Mouse (Mus musculus): ENCODE results near the gene Cyp26a1. TPM values are rescaled to one million over a fixed set of nuclear protein-coding genes. Genes with fewer than 3 reads are reported as not detected.

Gene Cyp26a1
- 0.87 TPM in 1 of 3 replicates, not detected in the others for total RNA-seq (2017)

DNA sequence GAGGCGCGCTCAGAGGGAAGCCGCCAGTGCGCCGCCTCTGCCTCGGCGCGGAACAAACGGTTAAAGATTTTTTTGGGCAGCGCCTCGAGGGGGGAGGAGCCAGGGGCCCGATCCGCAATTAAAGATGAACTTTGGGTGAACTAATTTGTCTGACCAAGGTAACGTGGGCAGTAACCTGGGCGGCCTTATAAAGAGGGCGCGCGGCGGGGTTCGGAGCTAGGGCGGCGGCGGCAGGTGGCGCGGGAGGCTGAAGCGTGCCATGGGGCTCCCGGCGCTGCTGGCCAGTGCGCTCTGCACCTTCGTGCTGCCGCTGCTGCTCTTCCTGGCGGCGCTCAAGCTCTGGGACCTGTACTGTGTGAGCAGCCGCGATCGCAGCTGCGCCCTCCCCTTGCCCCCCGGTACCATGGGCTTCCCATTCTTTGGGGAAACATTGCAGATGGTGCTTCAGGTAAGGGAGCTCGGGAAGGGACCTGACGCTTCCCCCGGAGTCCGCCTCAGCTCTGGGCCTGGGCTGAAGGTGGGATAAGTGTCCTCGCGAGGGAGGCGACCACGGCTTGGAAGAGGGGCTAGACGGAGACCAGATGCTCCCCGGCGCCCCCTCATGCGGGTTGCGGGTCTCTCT lies at the start of gene Cyp26a1:
TSS of gene Cyp26a1 (plus strand) at position 148 of the 622 bp plus-strand sequence.
- ATAC-seq (replicated peaks; ENCODE audit: insufficient number of reproducible peaks, low FRiP score, low TSS enrichment, poor library complexity, severe bottlenecking), result no peak

DNA sequence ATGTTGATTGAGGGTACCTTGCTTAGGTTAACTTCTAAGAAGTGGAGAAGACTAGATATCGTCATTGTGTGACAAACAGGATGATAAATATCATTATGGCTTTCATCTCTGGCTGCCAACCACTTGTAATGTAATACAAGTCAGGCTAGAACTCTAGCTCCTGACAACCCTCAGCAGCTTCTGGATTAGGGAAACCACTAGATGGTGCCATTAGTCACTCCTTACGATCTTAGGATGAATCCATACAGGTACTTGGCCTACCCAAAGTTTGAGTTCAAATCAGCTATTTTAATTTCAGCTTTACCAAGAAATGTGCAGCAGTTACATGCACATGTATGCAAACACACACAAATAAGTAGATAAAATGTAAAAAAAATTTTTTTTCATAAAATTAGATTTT lies 49.6 kb upstream of the Cyp26a1 start:
- ATAC-seq (replicated peaks; ENCODE audit: insufficient number of reproducible peaks, low FRiP score, low TSS enrichment, poor library complexity, severe bottlenecking), result no peak

DNA sequence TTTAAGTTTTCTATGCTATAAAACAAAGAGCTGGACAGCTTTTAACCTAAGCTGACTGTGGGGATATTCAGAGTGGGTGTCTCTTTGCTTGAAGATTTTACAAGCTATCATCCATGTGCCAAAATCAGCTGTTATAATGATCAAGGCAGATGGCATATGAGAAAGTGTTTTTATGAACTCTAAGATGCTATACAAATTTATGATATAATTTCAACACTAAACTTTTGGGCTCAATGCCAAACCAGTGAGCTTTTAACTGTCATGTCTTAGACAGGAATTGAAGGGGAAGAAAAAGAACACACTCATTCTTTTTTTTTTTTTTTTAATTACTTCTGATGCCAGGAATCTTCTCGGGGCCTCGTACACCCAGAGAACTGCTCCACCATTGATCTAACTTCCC lies 47.1 kb upstream of the Cyp26a1 start:
- no peak for ATAC-seq (replicated peaks; ENCODE audit: insufficient number of reproducible peaks, low FRiP score, low TSS enrichment, poor library complexity, severe bottlenecking)

DNA sequence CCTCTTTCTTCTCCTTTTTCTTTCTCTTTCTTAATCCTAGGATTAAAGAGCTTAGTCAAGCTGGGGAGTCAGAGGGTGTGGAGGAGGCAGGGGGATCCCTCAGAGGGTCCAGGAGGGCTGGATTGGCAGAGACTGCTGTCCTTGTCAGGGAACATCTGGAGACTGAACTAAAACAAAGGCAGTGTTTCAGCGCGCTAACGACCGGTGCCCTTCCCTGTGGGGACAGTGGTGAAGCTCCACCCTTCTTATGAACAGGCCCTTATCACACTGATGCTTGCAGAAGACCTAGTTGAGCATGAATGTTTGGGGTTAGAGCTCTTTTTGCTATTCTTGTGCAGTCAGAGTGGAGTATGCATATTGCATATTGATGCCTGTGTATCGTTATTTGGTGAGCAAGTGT lies 43.6 kb upstream of the Cyp26a1 start:
- no peak for ATAC-seq (replicated peaks; ENCODE audit: insufficient number of reproducible peaks, low FRiP score, low TSS enrichment, poor library complexity, severe bottlenecking)

DNA sequence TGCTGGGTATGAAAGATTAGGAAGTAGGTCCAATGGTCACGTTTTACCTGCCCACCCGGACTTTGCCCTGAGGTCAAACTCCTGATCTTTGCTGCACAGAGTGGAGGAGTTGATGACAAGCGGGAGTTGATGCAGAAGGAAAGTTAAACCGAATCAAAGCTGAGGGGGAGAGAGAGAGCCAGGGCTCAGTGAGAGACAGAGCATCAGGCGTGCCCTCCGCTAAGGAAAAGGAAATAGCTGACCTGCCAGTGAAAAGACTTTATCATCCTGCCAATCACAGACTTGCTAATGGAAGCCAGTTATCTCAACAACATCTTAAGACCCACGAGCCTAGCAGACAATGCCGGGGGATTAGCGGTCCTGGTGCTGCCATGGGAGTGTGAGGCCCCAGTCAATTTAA lies 41.2 kb upstream of the Cyp26a1 start:
- ATAC-seq (replicated peaks; ENCODE audit: insufficient number of reproducible peaks, low FRiP score, low TSS enrichment, poor library complexity, severe bottlenecking), result no peak

DNA sequence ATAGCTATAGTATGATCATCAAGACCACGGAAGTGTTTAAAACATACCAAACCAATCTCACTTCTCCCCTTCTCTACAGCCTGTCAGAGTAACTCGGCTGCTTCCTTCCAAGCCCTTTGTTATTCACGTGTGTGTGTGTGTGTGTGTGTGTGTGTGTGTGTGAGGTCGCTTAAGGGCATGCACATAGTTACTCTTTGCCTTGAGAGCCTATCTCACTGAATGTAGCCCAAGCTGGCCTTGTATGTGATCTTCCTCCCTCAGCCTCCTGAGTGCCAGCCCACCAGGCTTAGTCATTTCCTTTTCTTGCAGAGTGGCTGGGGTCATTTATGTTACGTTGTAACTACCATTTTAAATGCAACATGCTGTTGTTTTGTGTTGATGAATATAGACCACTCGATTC lies 32.3 kb upstream of the Cyp26a1 start:
- no peak for ATAC-seq (replicated peaks; ENCODE audit: insufficient number of reproducible peaks, low FRiP score, low TSS enrichment, poor library complexity, severe bottlenecking)

DNA sequence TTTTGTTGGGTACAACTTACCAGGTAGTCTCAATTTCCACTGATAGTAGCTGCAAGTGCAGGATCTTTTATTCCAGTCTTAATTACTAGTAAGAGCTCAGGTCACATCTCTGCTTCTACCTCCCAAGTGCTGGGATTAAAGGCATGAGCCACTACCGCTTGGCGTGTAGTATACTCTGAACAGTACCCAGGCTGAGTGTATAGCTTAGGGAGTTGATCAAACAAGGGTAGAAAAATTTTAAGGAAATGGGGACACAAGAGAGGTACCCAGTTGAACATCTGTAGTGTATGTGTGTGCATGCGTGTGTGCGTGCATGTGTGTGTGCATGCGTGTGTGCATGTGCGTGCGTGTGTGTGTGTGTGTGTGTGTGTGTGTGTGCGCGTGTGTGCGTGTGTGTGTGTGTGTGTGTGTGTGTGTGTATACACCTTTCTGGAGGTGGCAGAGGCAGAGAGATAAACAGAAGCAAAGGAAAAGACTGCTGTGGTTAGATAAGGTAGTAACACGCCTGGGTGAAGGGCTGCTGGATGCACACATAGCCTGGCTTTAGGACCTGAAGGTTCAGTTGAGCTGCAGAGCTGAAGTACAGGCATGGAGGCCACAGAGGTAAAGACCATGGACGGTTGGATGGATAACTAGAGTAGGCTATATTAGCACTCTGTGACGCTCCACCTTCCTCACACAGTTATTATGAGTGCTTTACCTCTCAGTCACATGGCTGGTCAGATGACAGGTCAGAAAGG lies 29.6 kb upstream of the Cyp26a1 start:
- ATAC-seq (replicated peaks; ENCODE audit: insufficient number of reproducible peaks, low FRiP score, low TSS enrichment, poor library complexity, severe bottlenecking), result no peak

DNA sequence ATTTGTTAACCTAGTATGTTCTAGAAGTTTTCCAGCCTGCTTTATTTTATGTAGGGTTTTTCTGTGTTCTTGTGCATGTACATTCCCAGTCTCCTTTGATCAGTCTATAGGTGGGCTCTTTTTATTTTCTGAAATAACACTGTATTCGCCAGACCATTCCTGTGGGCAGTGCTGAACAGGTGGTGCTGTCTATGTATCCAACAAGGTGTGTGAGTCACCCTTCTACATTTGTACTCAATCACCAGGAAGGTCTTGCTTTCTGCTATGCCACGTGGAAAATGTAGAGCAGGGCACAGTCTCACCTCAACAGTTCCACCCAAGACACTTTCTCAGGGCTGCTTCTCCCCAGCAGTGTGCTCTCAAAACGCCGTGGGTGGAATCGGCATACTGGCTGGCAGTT lies 28.9 kb upstream of the Cyp26a1 start:
- ATAC-seq (replicated peaks; ENCODE audit: insufficient number of reproducible peaks, low FRiP score, low TSS enrichment, poor library complexity, severe bottlenecking), result no peak

DNA sequence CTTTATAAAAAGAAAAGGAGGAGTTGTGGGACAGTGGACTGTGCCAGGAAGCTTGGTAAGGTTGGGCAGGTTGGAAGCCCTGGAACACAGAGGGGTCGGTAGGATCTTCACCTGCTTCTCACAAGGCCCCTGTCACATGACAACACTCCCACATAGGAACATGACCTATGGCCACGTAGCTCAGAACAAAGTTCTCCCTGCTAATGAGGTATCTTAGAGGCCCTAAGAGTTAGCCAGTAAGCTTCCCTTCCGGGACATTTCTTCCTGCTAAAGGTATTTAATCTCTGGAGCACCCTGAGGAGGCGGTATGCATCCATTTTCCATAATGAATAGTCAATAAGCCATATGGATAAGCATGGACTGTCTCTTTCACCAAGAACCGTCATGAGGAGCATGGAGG lies 28.1 kb upstream of the Cyp26a1 start:
- ATAC-seq (replicated peaks; ENCODE audit: insufficient number of reproducible peaks, low FRiP score, low TSS enrichment, poor library complexity, severe bottlenecking), result no peak

DNA sequence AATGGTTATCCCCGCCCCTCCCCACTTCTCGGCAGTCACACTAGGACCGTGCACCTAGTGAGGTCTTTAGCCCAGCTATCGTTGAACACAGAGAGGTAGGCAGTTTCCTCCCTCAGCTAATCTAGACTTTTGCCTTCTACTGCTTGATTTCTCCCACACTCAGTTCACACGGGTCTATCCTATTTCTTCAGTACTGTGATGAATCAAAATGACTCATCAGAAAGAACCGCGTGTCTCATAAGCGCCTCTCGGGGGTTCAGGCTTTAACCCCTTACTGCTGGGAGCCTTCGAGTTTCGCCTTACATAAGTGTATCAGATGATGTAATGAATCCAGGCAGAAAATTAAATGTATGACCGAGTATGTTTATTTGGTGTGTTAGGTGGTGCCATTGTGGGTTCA lies 24.2 kb upstream of the Cyp26a1 start:
- no peak for ATAC-seq (replicated peaks; ENCODE audit: insufficient number of reproducible peaks, low FRiP score, low TSS enrichment, poor library complexity, severe bottlenecking)

DNA sequence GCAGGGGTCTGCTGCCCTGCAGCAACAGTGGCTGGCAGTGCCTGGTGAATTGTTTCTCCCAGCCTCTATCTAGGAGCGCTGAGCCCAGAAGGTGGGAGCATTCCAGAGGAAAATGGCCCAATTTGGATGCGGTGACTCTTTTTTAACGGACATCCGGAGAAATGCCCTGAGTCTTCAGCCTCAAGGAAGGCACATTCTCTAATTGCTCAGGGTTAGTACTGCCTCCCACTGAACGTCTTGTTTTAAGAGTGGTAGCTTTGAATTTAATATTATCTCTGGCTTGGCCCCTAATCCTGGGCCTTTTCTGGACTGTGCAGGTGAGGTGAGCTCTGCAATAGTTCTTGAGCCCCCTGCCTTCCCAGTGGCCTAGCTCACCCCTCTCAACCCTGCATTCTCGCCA lies 12.3 kb upstream of the Cyp26a1 start, which contains the start of gene Cyp26c1:
TSS of gene Cyp26c1 (plus strand) at position 301 of the 400 bp plus-strand sequence.
- ATAC-seq (replicated peaks; ENCODE audit: insufficient number of reproducible peaks, low FRiP score, low TSS enrichment, poor library complexity, severe bottlenecking), result no peak

DNA sequence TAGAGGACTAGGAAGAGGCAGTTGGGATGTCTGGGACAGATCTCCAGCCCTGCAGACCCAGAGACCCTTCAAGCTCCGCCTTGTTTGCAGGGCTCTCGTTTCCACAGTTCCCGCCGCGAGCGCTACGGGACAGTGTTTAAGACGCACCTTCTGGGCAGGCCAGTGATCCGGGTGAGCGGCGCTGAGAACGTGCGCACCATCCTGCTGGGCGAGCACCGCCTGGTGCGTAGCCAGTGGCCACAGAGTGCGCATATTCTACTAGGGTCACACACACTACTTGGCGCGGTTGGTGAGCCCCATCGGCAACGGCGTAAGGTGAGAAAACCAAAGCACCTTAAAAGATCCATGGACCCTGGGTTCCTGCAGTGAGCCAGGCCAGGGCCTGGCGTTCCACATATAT lies 11.3 kb upstream of the Cyp26a1 start:
- ATAC-seq (replicated peaks; ENCODE audit: insufficient number of reproducible peaks, low FRiP score, low TSS enrichment, poor library complexity, severe bottlenecking), result no peak

DNA sequence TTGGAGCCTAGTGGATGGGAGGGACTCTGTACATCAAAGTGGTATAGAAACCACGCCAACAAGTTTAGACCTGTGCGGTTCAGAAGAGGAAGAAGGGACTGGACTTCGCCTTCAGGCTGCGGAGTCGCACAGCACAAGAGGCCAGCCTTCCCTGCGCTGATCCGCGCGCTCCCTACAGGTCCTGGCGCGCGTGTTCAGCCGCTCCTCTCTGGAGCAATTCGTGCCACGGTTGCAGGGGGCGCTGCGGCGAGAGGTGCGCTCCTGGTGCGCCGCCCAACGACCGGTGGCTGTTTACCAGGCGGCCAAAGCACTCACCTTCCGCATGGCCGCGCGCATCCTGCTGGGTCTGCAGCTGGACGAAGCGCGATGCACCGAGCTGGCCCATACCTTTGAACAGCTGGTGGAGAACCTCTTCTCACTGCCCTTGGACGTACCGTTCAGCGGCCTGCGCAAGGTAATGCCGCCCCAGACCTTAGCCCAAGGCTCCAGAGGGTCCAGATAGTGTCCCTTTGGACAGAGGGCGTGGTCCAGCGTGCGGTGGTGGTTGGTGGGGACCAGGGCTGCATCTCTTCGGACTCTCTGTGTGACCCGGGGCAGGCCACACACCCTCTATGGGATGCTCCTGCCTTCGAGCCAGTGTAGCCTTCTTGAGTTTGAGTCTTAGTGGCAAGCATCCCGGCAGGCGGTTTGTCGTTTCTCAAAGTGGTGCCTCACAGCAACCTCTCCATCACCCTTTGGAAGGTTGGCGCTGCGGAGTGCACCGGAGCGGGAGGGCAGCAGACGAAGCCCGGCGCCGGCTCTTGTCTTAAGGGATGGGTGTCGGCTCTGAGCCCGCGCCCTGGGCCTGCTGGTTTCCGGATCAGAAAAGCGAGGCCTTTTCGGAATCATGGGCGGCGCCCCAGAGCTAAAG lies 10.4 kb upstream of the Cyp26a1 start:
- no peak for ATAC-seq (replicated peaks; ENCODE audit: insufficient number of reproducible peaks, low FRiP score, low TSS enrichment, poor library complexity, severe bottlenecking)

DNA sequence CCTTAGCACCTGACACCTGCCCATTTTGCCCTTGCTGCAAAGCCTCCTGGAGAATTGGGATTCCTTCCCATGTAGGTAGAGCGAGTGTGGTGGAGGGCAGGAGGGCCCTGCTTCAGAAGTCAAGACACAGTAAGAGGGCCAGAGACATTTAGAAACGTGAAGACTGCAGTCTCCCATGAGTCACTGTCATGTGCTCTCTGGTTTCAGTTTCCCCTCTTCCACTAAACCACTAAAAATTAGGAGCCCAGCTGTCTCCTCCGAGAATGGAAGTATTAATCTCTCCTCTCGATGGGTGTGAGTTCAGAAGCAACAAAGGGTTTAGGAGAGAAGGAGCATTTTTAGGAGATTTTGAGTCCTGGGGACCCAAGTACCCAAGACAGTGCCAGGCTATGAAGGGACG lies 8.1 kb upstream of the Cyp26a1 start:
- ATAC-seq (replicated peaks; ENCODE audit: insufficient number of reproducible peaks, low FRiP score, low TSS enrichment, poor library complexity, severe bottlenecking), result no peak

DNA sequence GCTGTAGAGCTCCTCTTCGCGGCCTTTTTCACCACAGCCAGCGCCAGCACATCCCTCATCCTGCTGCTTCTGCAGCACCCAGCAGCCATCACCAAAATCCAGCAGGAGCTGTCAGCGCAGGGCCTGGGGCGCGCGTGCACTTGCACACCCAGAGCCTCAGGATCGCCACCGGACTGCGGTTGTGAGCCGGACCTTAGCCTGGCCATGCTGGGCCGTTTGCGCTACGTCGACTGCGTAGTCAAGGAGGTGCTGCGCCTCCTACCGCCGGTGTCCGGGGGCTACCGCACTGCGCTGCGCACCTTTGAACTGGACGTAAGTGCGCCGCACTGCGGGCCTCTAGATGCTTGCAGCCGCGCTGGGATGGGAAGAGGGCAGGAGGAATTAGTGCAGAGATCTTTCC lies 6.9 kb upstream of the Cyp26a1 start:
- ATAC-seq (replicated peaks; ENCODE audit: insufficient number of reproducible peaks, low FRiP score, low TSS enrichment, poor library complexity, severe bottlenecking), result no peak

DNA sequence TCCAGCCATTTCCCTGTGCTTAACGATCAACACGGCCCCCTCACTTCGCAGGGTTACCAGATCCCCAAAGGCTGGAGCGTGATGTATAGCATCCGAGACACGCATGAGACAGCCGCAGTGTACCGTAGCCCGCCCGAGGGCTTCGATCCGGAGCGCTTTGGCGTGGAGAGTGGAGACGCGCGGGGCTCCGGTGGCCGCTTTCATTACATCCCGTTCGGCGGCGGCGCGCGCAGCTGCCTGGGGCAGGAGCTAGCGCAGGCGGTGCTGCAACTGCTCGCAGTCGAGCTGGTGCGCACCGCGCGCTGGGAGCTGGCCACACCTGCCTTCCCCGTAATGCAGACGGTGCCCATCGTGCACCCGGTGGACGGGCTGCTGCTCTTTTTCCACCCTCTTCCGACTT lies 4.7 kb upstream of the Cyp26a1 start:
- no peak for ATAC-seq (replicated peaks; ENCODE audit: insufficient number of reproducible peaks, low FRiP score, low TSS enrichment, poor library complexity, severe bottlenecking)

DNA sequence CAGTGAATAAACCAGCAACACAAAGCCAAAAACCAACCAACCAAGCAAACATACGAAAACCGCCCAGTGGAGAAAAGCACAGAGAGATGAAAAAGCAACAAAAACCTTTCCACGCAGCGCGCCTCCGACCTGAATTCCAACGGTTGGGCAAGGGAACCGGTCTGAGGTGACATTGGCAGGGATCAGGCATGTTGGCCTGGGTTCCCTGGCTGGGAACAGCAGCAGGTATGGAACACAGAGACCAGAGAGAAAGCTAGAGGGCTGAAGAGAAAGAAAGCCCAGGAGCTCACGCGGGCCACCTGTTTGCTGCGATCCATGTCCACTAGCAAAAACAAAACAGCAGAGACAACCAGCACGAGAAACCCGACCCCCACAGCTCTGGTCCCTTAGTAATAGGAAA lies 2.5 kb upstream of the Cyp26a1 start:
- ATAC-seq (replicated peaks; ENCODE audit: insufficient number of reproducible peaks, low FRiP score, low TSS enrichment, poor library complexity, severe bottlenecking), result no peak

DNA sequence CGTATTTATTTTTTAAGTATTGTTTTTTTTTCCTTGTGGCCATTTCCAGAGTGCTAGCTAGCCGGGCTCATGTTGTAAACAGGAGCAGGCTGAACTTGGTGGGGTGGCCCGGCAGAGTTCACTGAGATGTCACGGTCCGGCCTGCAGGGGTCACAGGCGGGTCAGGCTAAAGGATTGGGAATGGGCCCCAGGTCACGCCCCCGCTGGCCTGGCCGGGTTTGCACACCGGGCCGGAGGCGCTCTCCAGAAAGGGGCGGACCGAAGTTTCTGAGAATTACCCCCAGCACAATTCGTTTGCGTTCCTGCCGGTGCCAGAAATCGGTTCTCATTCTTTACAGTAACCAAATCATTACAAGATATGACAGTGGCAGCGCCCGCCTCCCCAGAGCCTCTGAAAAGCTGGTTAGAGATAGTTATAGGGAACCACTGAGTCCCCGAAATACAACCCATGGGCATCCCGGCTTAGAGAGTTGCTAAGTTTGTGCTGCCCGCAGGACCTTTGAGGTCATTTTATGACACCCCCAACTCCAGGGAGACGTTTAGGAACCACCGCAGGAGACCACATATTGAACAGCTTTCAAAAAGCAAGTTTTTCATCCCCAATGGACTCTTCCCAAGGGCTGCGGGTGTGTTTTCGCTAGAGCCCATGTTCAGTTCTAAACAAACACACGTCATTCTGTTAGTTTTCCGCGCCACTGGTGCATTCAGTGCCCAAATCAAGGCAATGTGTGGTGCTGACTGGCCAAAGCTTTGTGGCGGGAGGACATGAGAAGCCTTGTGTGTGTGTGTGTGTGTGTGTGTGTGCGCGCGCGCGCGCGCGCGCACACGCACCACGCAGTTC lies 1.6 kb upstream of the Cyp26a1 start:
- ATAC-seq (replicated peaks; ENCODE audit: insufficient number of reproducible peaks, low FRiP score, low TSS enrichment, poor library complexity, severe bottlenecking), result no peak

All from monocyte, adult 5-6 weeks (primary cell).